Mouse (Mus musculus) thymus, adult 2 months (tissue): ENCODE measurements around the gene Abcb9.

Experiments used
- CTCF ChIP-seq: fragments of 200-500 bp; IDR thresholded peaks from 2 replicates; pipeline ENCODE4 v1.5.1; 2012; ENCODE audit warnings: mild to moderate bottlenecking, control low read depth, low read length, moderate library complexity, borderline replicate concordance; ENCODE audit not compliant: control insufficient read depth, poor library complexity, insufficient read depth; ENCODE audit errors: extremely low read depth
- POLR2A ChIP-seq: fragments of 200-500 bp; IDR thresholded peaks from 2 replicates; pipeline ENCODE4 v1.6.1; 2012; ENCODE audit warnings: mild to moderate bottlenecking, low read length, control low read depth, moderate library complexity; ENCODE audit not compliant: control insufficient read depth, poor library complexity, insufficient read depth; ENCODE audit errors: extremely low read depth

DNA sequence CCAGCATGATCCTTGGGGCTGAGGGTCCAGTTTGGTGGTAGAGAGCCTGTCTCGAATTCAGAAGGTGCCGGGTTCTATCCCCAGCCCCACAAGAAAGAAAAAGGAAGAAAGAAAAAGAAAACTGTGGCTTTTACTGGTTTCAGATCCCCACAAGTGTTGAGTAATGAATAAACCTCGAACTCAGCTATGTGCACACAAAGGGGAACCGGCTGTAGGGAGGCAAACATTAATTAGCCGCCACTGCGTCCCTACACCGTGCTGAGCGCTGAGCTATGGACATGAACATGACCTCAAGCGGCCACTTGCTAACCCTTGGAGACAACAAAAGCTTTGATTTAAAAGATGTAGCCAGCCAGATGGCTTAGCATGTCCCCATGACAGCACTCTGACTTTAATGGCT lies 70.5 kb downstream of the Abcb9 start:
- no peak for TF ChIP-seq CTCF
- TF ChIP-seq POLR2A, result no peak
